Mouse (Mus musculus): ENCODE measurements around the gene Cd59a.
"Not testable (repeated sequence)": the region's sequence is repeated elsewhere in the genome, so short reads cannot be mapped to it uniquely, and the experiment has no call there.

The Cd59a gene

DNA sequence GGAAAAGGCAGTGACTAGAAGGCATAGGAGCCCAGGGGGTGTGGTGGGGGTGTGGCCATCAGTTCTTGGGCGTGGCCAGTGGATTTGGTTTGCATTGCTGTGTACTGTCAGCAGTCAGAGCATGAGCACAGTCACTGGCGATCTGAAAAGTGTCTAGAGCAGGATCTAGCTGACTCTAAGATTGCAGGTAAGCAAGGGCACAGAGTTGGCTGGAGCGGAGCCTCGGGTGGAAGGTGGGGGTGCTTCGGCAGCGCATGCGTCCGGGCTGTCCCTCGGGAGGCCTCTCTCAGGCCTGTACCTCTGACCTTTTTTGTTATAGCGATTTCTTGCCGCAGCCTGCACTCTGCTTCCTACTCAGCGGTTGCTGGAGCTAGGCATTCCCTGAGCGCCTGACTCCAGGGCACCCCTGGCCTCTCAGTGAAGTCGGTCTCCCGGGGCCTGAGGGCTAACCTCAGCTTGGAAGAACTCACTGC lies at the start of gene Cd59a:
Gene Cd59a (plus strand): TSS at position 61 of the 473 bp plus-strand sequence.
- peak; percentile 9 for DNase-seq (ENCODE audit: low read depth, low spot score)

DNA sequence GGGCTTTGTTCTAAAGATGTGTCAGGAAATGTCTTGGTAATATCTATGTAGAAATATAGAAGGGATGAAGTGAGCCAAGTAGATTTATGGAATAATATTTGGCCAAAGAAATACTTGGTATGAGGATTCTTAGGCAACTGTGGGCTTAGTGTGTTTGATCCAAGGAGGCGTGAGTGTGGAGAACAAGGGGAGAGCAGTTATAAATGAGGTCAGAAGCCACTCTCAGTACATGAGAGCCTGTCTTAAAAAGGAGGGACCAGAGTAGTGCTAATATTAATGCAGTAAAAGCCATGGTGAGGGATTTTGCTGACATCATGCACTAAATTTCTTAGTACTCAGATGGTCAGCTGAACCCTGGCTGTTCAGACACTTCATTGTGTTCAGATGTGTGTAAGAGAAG lies 37.2 kb upstream of the Cd59a start:
- DNase-seq (ENCODE audit: low read depth, low spot score): no peak

DNA sequence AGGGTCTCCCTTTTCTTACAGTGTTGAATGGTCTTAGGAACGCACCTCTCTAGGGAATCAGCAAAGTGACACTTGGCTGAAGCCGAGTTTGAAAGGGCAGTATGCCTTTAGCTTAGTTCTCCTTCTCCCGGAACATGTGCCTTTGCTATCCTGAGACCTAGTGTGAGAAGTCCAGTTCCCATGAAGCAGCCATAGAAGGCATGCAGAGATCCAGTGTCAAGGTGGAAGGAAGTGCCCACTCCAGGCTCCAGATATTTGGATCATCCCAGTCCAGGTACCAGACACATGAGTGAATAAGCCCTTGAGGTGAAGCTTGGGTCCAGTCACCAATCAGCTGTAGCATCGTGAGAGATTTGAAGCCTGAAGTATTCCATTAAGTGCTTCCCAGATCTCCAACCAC lies 36.6 kb upstream of the Cd59a start:
- DNase-seq (ENCODE audit: low read depth, low spot score): no peak

DNA sequence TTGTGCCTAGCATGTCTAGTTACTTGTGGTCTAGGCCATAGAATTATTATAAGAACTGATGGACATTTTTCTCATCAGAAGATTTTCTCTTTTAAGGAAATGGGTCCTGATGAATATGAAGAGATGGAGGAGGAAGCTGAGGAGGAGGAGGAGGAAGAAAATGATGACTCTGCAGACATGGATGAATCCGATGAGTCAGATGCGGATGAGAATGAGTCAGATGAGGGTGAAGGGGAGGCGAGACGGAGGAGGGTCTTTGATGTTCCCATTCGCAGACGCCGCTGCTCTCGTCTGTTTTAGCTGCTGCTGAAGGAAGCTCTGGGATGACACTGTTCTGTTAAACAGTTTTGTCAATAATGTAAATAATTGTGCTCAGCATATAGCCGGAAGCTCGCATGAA lies 35.8 kb upstream of the Cd59a start:
- no peak for DNase-seq (ENCODE audit: low read depth, low spot score)

DNA sequence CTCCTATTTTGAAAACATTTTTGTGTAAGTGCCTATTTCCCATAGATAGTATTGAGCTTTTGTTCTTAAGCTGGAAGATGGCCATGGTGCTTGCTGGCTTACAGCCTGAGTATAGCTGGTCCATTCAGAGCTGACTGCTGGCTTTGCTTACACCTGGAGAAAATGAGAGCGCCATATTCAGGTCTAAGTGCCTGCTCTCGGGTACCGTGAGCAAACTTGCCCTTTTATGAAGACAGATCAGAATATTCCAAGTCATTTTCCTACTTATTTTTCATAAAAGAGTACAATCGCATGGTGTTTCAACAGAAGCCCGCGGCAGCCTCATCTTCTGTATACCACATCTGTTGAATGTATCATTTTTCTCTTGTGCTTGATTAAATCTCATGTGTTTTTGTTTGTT lies 34.6 kb upstream of the Cd59a start:
- DNase-seq (ENCODE audit: low read depth, low spot score): no peak

DNA sequence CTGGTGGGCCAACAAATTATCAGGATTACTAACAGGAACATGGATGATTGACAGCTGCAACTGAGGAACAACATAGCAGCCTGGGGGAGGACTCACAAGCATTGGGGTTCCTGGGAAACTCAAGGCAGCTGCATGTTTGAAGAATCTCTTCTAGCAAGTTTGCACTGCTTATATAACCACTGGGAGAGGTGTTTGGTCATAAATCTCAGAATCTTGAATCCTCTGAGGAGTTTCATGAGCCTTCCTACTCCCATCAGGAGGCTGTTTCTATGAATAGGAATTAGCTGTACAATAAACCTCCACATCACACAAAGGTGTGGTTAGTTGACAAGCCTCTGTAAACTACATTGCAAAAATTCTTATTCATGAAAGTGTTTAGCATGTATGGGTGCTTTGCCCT lies 32.9 kb upstream of the Cd59a start:
- no peak for DNase-seq (ENCODE audit: low read depth, low spot score)

DNA sequence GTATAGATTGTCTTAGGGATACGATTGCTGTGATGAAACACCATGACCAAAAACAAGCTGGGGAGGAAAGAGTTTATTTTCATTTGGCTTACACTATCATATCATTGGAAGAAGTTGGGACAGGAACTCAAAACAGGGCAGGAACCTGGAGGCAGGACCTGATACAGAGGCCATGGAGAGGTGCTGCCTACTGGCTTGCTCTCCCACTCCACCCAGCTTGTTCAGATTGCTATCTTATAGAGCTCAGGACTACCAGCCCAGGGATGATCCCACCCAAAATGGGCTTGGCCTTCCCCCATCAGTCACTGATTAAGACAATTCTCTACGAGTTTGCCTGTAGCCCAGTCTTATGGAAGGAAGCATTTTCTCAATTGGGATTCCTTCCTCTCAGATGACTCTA lies 31.4 kb upstream of the Cd59a start:
- no peak for DNase-seq (ENCODE audit: low read depth, low spot score)

DNA sequence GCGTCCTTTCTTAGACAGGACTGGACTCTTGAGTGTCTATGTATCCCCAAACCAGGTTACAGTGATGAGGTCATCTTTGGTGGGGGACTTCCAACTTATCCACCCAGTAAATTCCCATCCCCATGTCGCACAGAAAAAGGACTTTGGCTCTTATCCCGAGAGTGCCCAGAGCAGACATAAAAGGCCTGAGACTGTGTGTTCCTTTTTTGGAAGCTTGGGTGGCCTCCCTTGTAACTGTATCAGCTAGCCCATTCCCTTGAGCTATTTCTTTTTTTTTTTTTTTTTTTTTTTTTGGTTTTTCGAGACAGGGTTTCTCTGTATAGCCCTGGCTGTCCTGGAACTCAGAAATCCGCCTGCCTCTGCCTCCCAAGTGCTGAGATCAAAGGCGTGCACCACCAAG lies 30.1 kb upstream of the Cd59a start, which contains the start of gene Gm10912:
Gene Gm10912 (plus strand): TSS at position 301 of the 400 bp plus-strand sequence.
- DNase-seq (ENCODE audit: low read depth, low spot score): not testable (repeated sequence)

DNA sequence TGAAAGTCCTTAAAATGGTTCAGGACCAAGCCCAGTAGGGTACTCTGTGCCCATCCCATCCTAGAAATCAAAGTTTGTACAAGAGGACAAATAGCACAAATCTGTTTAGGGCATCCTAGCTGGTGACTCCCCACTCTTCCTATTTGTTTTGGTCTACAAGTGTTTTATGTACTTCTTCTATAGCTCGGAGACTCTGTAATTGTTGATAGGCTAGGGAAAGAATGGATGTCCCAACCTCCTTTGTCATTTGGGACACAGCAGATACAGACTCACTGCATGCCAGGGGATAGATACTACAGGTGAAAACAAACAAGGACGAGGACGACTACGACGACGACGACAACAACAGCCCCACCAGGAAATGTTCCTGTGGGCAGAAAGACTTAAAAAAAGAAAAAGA lies 27.2 kb upstream of the Cd59a start, which contains the start of gene Gm10799:
Gene Gm10799 (minus strand): TSS at position 101 of the 400 bp plus-strand sequence.
- DNase-seq (ENCODE audit: low read depth, low spot score): not testable (repeated sequence)

DNA sequence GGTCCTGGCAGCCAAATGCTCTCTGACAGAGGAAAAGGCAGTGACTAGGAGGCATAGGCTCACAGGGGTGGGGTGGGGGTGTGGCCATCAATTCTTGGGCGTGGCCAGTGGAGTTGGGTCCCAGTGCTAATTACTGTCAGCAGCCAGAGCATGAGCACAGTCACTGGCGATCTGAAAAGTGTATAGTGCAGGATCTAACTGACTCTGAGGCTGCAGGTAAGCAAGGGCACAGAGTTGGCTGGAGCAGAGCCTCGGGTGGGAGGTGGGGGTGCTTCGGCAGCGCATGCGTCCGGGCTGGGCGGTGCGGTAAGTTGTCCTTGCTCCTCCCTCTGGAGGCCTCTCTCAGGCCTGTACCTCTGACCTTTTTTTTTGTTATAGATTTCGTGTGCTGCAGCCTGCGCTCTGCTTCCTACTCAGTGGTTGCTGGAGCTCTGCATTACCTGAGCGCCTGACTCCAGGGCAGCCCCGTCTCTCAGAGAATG lies 25.9 kb upstream of the Cd59a start, which contains the start of gene Cd59b:
Gene Cd59b (plus strand): TSS at position 146 of the 482 bp plus-strand sequence.
- DNase-seq (ENCODE audit: low read depth, low spot score): no peak

DNA sequence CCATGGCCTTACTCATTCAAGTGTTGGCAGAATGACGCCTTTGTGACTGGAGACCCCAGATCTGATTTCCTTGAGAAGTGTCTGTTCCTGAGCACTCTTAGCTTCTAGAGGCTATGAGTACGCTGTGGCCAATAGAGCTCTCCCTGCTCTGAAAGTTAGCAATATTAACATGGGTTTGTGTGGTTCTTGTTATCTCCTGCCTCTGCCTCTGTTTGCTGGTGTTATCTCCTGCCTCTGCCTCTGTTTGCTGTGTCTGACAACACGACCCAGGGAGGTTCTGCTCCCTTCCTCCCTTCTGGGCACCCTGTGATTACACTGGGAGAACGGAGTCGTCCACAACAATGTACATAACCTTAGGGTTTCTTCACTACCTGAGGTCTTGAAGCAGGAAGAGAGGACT lies 17.3 kb upstream of the Cd59a start:
- DNase-seq (ENCODE audit: low read depth, low spot score): not testable (repeated sequence)

DNA sequence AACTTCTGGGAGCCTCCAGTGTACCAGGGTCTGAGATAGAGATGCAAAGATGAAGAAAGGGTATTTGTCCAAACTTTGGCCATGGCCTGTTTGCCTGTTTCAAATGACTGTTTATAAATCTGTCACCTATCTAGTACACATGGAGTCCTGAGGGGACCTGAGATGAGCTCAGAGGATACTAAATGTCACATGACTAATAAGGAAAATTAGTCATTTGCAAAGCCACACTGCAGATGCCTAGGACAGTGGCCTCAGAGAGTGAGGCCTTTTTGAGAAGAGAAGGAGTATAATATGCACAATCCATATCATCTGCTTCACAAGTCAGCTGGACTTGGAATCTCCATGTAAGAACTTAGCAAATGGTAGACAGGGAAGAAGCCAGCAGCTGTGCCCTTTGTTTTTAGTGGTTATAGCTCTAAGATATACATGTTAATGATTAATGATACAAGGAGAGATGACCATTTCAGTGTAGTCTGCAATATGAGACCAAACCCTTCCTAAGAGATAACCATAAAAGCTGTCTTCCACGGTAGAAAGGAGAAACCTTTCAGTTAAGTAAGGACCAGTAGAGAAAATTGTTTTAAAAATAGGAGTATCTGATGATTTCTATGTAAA lies 14.1 kb upstream of the Cd59a start:
- not testable (repeated sequence) for DNase-seq (ENCODE audit: low read depth, low spot score)

DNA sequence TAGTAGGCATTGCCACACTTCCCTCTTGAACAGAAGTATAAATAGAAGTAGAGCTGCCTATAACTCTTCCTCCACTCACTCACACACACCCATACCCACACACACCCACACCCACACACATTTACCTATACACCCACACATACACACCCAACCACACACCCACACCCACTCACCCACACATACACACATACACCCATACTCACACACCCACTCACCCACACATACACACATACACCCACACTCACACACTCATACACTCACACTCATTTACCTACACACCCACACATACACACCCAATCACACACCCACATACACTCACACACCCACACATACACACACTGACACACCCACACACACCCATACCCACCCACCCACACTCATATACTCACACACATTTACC lies 13.1 kb upstream of the Cd59a start:
- DNase-seq (ENCODE audit: low read depth, low spot score): no peak

DNA sequence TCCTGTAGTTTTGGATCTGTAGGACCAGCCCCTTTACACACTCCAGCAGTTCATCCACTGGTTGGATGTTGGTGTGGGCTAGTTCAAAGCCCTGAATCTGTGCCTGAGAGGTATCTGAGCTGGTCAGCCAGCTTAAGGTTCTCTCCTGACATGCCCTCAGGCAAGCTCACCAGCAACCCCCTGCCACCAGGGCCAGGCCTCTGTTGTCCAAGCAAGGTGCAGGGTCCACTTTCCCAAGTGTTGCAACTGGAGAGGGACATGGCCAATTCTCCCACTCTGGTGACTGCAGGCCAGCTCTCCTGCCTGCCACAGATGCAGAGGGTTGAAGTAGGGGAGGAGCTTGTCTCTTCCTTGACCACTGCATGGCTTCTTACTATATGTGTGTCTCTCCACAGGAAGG lies 11.6 kb upstream of the Cd59a start:
- not testable (repeated sequence) for DNase-seq (ENCODE audit: low read depth, low spot score)

DNA sequence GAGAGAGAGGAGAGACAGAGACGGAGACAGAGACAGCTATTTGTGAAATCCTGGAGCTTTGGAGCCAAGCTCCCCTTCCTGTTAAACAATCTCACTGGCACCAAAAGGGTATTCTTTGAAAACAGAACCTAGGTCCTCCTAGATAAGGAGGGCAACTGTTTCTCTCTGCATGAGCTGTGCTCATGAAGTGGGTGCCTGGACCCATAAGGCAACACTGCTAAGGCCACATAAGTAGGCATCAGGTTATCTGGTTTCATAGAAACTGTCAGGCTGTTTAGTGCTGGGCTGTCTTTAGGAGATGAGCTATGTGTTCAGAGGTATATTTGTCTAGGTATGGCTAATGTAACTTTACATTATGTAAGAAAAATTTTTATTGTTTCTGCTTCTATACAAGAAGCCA lies 8.0 kb upstream of the Cd59a start:
- not testable (repeated sequence) for DNase-seq (ENCODE audit: low read depth, low spot score)

DNA sequence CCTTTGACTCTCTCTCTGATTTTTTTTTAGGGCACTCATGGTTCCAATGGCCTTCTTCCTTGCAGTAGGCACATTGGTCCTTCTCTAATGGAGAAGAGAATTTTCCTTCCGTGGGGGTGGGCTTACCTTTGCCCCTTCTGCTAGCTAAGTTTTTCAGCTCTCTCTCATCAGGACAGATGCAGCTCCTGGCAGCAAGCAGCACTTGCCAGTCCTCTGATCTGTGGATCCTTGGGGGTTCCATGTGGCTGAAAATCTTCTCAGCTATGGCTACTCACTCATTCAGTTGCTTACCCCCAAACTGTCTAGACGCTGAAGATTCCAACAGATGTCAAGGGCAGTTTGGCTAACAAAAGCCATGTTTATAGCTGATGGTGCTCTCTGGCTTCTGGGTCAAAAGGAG lies 2.3 kb upstream of the Cd59a start:
- no peak for DNase-seq (ENCODE audit: low read depth, low spot score)

DNA sequence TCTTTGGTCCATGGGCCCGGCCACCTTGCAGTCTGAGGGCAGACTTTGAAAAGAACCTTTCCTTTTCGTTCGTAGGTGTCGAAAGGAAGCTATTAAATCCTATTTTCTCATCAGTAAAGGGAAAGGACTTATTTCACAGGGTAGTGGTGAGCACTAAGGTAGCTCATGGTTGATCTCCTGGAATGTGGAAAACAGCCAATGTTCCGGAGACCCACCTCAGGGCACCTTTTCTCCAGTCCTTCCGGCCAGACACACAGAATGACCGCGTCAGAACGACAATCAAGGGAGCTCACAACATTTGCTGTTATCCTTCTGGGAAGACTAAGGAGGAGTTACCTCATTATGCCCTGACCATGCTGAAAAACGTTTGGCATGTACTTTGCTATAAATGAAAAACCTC lies 655 bp downstream of the Cd59a start:
- no peak for DNase-seq (ENCODE audit: low read depth, low spot score)

DNA sequence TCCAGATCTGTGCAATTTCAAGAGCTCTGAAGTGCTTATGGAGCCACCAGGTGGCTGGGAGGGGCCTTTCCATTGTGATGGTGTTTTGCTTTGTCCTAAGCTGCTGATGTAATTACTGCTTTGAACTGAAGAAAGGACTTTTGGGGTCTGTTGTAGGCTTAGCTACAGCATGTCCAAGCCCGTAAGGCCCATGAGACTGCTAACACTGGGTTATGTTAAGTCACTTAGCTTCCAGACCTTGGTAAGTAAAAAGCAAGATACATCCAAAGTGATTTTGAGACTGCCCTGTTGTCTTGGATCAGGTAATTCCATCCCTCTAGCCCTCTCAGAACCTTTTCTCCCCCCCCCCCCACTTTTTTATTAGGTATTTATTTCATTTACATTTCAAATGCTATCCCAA lies 1.2 kb downstream of the Cd59a start:
- DNase-seq (ENCODE audit: low read depth, low spot score): not testable (repeated sequence)

DNA sequence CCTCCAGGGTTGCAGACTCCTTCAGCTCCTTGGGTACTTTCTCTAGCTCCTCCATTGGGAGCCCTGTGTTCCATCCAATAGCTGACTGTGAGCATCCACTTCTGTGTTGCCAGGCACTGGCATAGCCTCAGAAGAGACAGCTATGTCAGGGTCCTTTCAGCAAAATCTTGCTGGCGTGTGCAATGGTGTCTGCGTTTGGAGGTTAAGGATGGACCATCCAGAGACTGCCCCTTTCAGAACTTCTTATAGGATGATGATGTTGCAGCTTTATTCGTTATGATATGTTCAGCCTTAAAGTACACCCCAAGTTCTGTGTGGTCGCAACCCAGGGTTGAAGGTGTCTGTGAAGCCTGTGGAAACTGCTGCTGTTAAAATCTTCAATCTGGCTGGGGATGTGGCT lies 1.8 kb downstream of the Cd59a start:
- DNase-seq (ENCODE audit: low read depth, low spot score): not testable (repeated sequence)

DNA sequence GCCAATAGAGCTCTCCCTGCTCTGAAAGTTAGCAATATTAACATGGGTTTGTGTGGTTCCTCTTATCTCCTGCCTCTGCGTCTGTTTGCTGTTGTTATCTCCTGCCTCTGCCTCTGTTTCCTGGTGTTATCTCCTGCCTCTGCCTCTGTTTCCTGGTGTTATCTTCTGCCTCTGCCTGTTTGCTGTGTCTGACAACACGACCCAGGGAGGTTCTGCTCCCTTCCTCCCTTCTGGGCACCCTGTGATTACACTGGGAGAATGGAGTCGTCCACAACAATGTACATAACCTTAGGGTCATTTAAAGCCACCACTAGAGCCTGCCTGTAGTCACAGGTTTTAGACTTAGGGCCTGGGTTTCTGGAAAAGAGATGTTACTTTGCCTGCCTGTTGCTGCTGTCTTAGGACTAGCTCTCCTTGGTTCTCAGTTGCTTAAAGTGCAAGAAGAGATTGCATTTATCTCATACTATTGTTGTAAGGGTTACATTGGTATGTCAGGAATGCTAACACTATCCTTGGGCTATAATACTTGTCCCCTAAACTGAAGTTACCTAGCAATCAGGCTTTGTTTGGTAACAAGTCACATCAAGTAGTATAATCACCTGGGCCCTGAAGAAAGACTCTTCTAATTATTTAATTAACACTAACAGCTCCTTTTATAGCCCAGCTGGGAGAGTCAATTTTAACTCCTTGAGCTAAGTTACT lies 3.1 kb downstream of the Cd59a start:
- DNase-seq (ENCODE audit: low read depth, low spot score): no peak

DNA sequence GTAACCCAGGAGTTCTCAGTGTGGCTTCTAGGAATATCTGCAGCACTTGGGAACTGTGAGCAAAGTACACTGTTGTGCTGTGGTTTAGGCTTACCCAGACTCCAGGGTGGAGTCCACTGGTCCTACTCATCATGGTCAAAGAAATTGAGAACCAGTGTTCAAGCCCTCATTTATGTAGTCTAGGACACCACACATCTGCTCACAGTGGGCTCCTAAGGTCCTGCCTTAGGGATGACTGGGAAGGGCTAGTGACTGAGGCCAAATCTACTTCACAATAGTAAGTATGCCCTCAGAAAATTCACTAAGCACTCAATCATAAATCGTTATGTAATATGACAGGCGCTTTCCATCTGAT lies 3.6 kb downstream of the Cd59a start:
- DNase-seq (ENCODE audit: low read depth, low spot score): no peak

DNA sequence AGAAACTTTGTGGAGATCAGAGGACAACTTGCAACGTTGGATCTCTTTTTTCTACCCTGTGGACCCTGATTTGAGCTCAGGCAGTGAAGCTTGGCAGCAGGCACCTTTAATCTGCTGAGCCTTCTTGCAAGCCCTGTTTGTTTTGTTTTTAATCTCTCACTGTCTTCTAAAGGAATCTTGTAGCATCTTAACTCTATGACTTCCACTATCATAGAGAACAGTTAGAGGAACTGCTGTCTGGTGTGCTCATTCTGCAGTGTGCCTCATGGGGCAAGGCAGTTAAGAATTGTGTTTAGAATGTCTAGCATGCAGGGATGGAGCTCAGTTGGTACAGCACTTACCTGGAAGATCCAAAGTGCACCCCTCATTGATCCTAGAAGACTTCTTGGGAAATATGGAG lies 4.3 kb downstream of the Cd59a start:
- DNase-seq (ENCODE audit: low read depth, low spot score): no peak

DNA sequence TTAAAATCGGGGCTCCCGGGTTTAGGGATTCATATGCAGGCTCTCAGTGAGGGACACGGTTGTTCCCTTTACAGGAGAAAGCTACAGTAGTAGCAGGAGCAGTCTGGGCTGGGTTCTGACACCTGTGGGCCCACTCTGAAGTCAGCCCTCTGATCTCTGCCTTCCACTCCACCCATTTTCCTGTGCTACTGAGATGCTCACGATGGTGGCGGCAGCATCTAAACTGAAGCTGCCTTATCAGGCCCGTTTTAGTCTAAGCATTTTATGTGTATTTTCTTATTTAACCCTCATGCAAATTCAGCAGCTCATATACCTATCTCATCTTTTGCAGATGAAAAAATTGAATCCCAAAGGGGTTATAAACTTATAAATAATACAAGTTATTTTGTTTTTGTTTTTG lies 9.2 kb downstream of the Cd59a start:
- no peak for DNase-seq (ENCODE audit: low read depth, low spot score)

Measured in retina, postnatal 7 days (tissue).